Mouse (Mus musculus): ENCODE data around the gene Ptprd. TPM values are rescaled to one million over a fixed set of nuclear protein-coding genes. Genes with fewer than 3 reads are reported as not detected.
"Not testable (repeated sequence)": the region's sequence is repeated elsewhere in the genome, so short reads cannot be mapped to it uniquely, and the experiment has no call there.

Ptprd gene
- polyA plus RNA-seq, 1 experiment from 2014 or later: 14.0 TPM

GRCm38 (mm10) chr4:77797391-77797790 is 414.4 kb downstream of the Ptprd start:
- not testable (repeated sequence) for H3K27ac ChIP-seq (ENCODE audit: low read depth, low read length); H3K4me2 ChIP-seq; H3K9me3 ChIP-seq (replicated peaks; ENCODE audit: control insufficient read depth, low read length); H3K9ac ChIP-seq (ENCODE audit: low read depth, low read length); H3K4me1 ChIP-seq (ENCODE audit: control insufficient read depth, insufficient read depth, low read length); H3K27me3 ChIP-seq (ENCODE audit: control insufficient read depth, insufficient read depth, low read length); H3K4me3 ChIP-seq (ENCODE audit: low read depth, low read length); ATAC-seq (replicated peaks; ENCODE audit: insufficient number of reproducible peaks, low FRiP score, low TSS enrichment); H3K36me3 ChIP-seq (ENCODE audit: control insufficient read depth, insufficient read depth, low read length)
- WGBS (ENCODE audit: insufficient replicate concordance): 23% methylated on average over 1 of the region's 1 CpGs

- ATAC-seq (replicated peaks; ENCODE audit: insufficient number of reproducible peaks, low FRiP score, low TSS enrichment): no peak
Measured at GRCm38 (mm10) chr4:77777237-77777636, 434.5 kb downstream of the Ptprd start.

GRCm38 (mm10) chr4:77763790-77764189 is 448.0 kb downstream of the Ptprd start:
- H3K27ac ChIP-seq (ENCODE audit: low read depth, low read length): no peak overlapping the region
- WGBS (ENCODE audit: insufficient replicate concordance): 23% methylated on average over 1 of the region's 1 CpGs
- no peak overlapping the region for H3K4me3 ChIP-seq (ENCODE audit: low read depth, low read length)
- H3K4me2 ChIP-seq: no peak overlapping the region
- H3K4me1 ChIP-seq (ENCODE audit: control insufficient read depth, insufficient read depth, low read length): no peaks in the 10 kb centered on the region
- no peaks in the 10 kb centered on the region for H3K36me3 ChIP-seq (ENCODE audit: control insufficient read depth, insufficient read depth, low read length)
- H3K27me3 ChIP-seq (ENCODE audit: control insufficient read depth, insufficient read depth, low read length): no peaks in the 10 kb centered on the region
- H3K9me3 ChIP-seq (replicated peaks; ENCODE audit: control insufficient read depth, low read length): no peaks in the 10 kb centered on the region
- no peak for ATAC-seq (replicated peaks; ENCODE audit: insufficient number of reproducible peaks, low FRiP score, low TSS enrichment)
- no peak overlapping the region for H3K9ac ChIP-seq (ENCODE audit: low read depth, low read length)

More at GRCm38 (mm10) chr4:77777237-77777636, 434.5 kb downstream of the Ptprd start:
- no peak overlapping the region for H3K27ac ChIP-seq (ENCODE audit: low read depth, low read length)
- H3K9me3 ChIP-seq (replicated peaks; ENCODE audit: control insufficient read depth, low read length): no peaks in the 10 kb centered on the region
- H3K4me3 ChIP-seq (ENCODE audit: low read depth, low read length): no peak overlapping the region
- H3K4me1 ChIP-seq (ENCODE audit: control insufficient read depth, insufficient read depth, low read length): no peaks in the 10 kb centered on the region
- H3K36me3 ChIP-seq (ENCODE audit: control insufficient read depth, insufficient read depth, low read length): no peaks in the 10 kb centered on the region
- H3K4me2 ChIP-seq: no peak overlapping the region
- 88% methylated on average over 2 of the region's 2 CpGs for WGBS (ENCODE audit: insufficient replicate concordance)
- no peak overlapping the region for H3K9ac ChIP-seq (ENCODE audit: low read depth, low read length)
- H3K27me3 ChIP-seq (ENCODE audit: control insufficient read depth, insufficient read depth, low read length): no peaks in the 10 kb centered on the region

- Histone ChIP-seq H3K4me3 (ENCODE audit: low read depth, low read length) (no peak overlapping the region), H3K9ac (ENCODE audit: low read depth, low read length) (no peak overlapping the region), H3K27ac (ENCODE audit: low read depth, low read length) (peak overlapping the region; percentile 42; the same call in 1 of the 2 replicates), H3K4me2 (0 out of 2 replicates have a peak overlapping the region, but pooled peaks have one; percentile 10), H3K36me3 (ENCODE audit: control insufficient read depth, insufficient read depth, low read length) (no peaks in the 10 kb centered on the region), H3K27me3 (ENCODE audit: control insufficient read depth, insufficient read depth, low read length) (no peaks in the 10 kb centered on the region), H3K4me1 (ENCODE audit: control insufficient read depth, insufficient read depth, low read length) (no peaks in the 10 kb centered on the region), H3K9me3 (replicated peaks; ENCODE audit: control insufficient read depth, low read length) (no peaks in the 10 kb centered on the region)
- peak; percentile 72; the same call in 1 of the 2 replicates for ATAC-seq (replicated peaks; ENCODE audit: insufficient number of reproducible peaks, low FRiP score, low TSS enrichment)
- 47% methylated on average over 2 of the region's 2 CpGs for WGBS (ENCODE audit: insufficient replicate concordance)
Measured at GRCm38 (mm10) chr4:77743391-77743790, 468.4 kb downstream of the Ptprd start.

GRCm38 (mm10) chr4:77721908-77722307 is 489.9 kb downstream of the Ptprd start:
- Histone ChIP-seq H3K27me3 (ENCODE audit: control insufficient read depth, insufficient read depth, low read length) (no peaks in the 10 kb centered on the region), H3K4me2 (no peak overlapping the region), H3K4me1 (ENCODE audit: control insufficient read depth, insufficient read depth, low read length) (no peaks in the 10 kb centered on the region), H3K9ac (ENCODE audit: low read depth, low read length) (no peak overlapping the region), H3K36me3 (ENCODE audit: control insufficient read depth, insufficient read depth, low read length) (no peaks in the 10 kb centered on the region), H3K9me3 (replicated peaks; ENCODE audit: control insufficient read depth, low read length) (no peaks in the 10 kb centered on the region), H3K27ac (ENCODE audit: low read depth, low read length) (no peak overlapping the region), H3K4me3 (ENCODE audit: low read depth, low read length) (no peak overlapping the region)
- ATAC-seq (replicated peaks; ENCODE audit: insufficient number of reproducible peaks, low FRiP score, low TSS enrichment): no peak
- WGBS (ENCODE audit: insufficient replicate concordance): 61% methylated on average over 6 of the region's 6 CpGs

GRCm38 (mm10) chr4:77717792-77718191 is 494.0 kb downstream of the Ptprd start:
- H3K4me3 ChIP-seq (ENCODE audit: low read depth, low read length): no peak overlapping the region
- H3K9ac ChIP-seq (ENCODE audit: low read depth, low read length): no peak overlapping the region
- no peak for ATAC-seq (replicated peaks; ENCODE audit: insufficient number of reproducible peaks, low FRiP score, low TSS enrichment)
- no peak overlapping the region for H3K27ac ChIP-seq (ENCODE audit: low read depth, low read length)
- H3K27me3 ChIP-seq (ENCODE audit: control insufficient read depth, insufficient read depth, low read length): no peaks in the 10 kb centered on the region
- no peaks in the 10 kb centered on the region for H3K4me1 ChIP-seq (ENCODE audit: control insufficient read depth, insufficient read depth, low read length)
- H3K9me3 ChIP-seq (replicated peaks; ENCODE audit: control insufficient read depth, low read length): no peaks in the 10 kb centered on the region
- no peak overlapping the region for H3K4me2 ChIP-seq
- H3K36me3 ChIP-seq (ENCODE audit: control insufficient read depth, insufficient read depth, low read length): no peaks in the 10 kb centered on the region
- 59% methylated on average over 2 of the region's 2 CpGs for WGBS (ENCODE audit: insufficient replicate concordance)

- Histone ChIP-seq H3K9ac (ENCODE audit: low read depth, low read length) (no peak overlapping the region), H3K27ac (ENCODE audit: low read depth, low read length) (no peak overlapping the region), H3K4me3 (ENCODE audit: low read depth, low read length) (no peak overlapping the region), H3K4me2 (no peak overlapping the region), H3K9me3 (replicated peaks; ENCODE audit: control insufficient read depth, low read length) (no peaks in the 10 kb centered on the region), H3K36me3 (ENCODE audit: control insufficient read depth, insufficient read depth, low read length) (no peaks in the 10 kb centered on the region), H3K4me1 (ENCODE audit: control insufficient read depth, insufficient read depth, low read length) (no peaks in the 10 kb centered on the region), H3K27me3 (ENCODE audit: control insufficient read depth, insufficient read depth, low read length) (no peaks in the 10 kb centered on the region)
- no peak for ATAC-seq (replicated peaks; ENCODE audit: insufficient number of reproducible peaks, low FRiP score, low TSS enrichment)
- 76% methylated on average over 2 of the region's 2 CpGs for WGBS (ENCODE audit: insufficient replicate concordance)
Measured at GRCm38 (mm10) chr4:77710231-77710630, 501.5 kb downstream of the Ptprd start.

- no peaks in the 10 kb centered on the region for H3K27me3 ChIP-seq (ENCODE audit: control insufficient read depth, insufficient read depth, low read length)
- no peaks in the 10 kb centered on the region for H3K4me1 ChIP-seq (ENCODE audit: control insufficient read depth, insufficient read depth, low read length)
- no peaks in the 10 kb centered on the region for H3K9me3 ChIP-seq (replicated peaks; ENCODE audit: control insufficient read depth, low read length)
- H3K4me3 ChIP-seq (ENCODE audit: low read depth, low read length): no peak overlapping the region
- no peak for ATAC-seq (replicated peaks; ENCODE audit: insufficient number of reproducible peaks, low FRiP score, low TSS enrichment)
- WGBS (ENCODE audit: insufficient replicate concordance): 50% methylated on average over 2 of the region's 2 CpGs
- H3K36me3 ChIP-seq (ENCODE audit: control insufficient read depth, insufficient read depth, low read length): no peaks in the 10 kb centered on the region
- no peak overlapping the region for H3K4me2 ChIP-seq
- no peak overlapping the region for H3K27ac ChIP-seq (ENCODE audit: low read depth, low read length)
- no peak overlapping the region for H3K9ac ChIP-seq (ENCODE audit: low read depth, low read length)
Measured at GRCm38 (mm10) chr4:77698294-77698693, 513.5 kb downstream of the Ptprd start.

- WGBS (ENCODE audit: insufficient replicate concordance): 85% methylated on average over 1 of the region's 1 CpGs
- H3K4me2 ChIP-seq: no peak overlapping the region
Measured at GRCm38 (mm10) chr4:77675798-77676197, 536.0 kb downstream of the Ptprd start.

More at GRCm38 (mm10) chr4:77675798-77676197, 536.0 kb downstream of the Ptprd start:
- H3K9me3 ChIP-seq (replicated peaks; ENCODE audit: control insufficient read depth, low read length): no peaks in the 10 kb centered on the region
- H3K27me3 ChIP-seq (ENCODE audit: control insufficient read depth, insufficient read depth, low read length): no peaks in the 10 kb centered on the region
- no peak overlapping the region for H3K9ac ChIP-seq (ENCODE audit: low read depth, low read length)
- H3K4me3 ChIP-seq (ENCODE audit: low read depth, low read length): no peak overlapping the region
- no peaks in the 10 kb centered on the region for H3K36me3 ChIP-seq (ENCODE audit: control insufficient read depth, insufficient read depth, low read length)
- no peaks in the 10 kb centered on the region for H3K4me1 ChIP-seq (ENCODE audit: control insufficient read depth, insufficient read depth, low read length)
- H3K27ac ChIP-seq (ENCODE audit: low read depth, low read length): no peak overlapping the region
- ATAC-seq (replicated peaks; ENCODE audit: insufficient number of reproducible peaks, low FRiP score, low TSS enrichment): no peak
